Mouse (Mus musculus) heart, embryonic 10.5 days (tissue): ENCODE data around the gene Ccdc65. TPM values are rescaled to one million over a fixed set of nuclear protein-coding genes. Genes with fewer than 3 reads are reported as not detected.

Experiments used
- DNase-seq: peaks from one replicate; pipeline ENCODE4 v3.0.0-alpha.2; 2017; ENCODE audit warnings: low spot score
- H3K27ac ChIP-seq: fragments of 300-500 bp; sonication (generic); 2 replicates; pipeline ENCODE4 v1.5.1; 2016; ENCODE audit warnings: mild to moderate bottlenecking
- H3K27me3 ChIP-seq: fragments of 300-500 bp; sonication (generic); 2 replicates; pipeline ENCODE4 v1.6.1; 2016; ENCODE audit warnings: mild to moderate bottlenecking; ENCODE audit not compliant: poor library complexity, insufficient read depth, severe bottlenecking
- H3K36me3 ChIP-seq: fragments of 300-500 bp; sonication (generic); 2 replicates; pipeline ENCODE4 v1.6.1; 2016; ENCODE audit warnings: mild to moderate bottlenecking, moderate library complexity
- H3K4me1 ChIP-seq: fragments of 300-500 bp; sonication (generic); 2 replicates; pipeline ENCODE4 v1.6.1; 2016; ENCODE audit warnings: mild to moderate bottlenecking
- H3K4me3 ChIP-seq: fragments of 300-500 bp; sonication (generic); 2 replicates; pipeline ENCODE4 v1.5.1; 2016; ENCODE audit warnings: mild to moderate bottlenecking, moderate library complexity
- H3K9me3 ChIP-seq: fragments of 300-500 bp; sonication (generic); 2 replicates; pipeline ENCODE4 v1.6.1; 2016; ENCODE audit warnings: mild to moderate bottlenecking, moderate library complexity
- WGBS: fragments of 180-500 bp; shearing (Covaris S2); methylation state at CpG from one replicate; pipeline ENCODE4 v1.1.7; 2016; 5-methylcytosine and 5-hydroxymethylcytosine counted together
- polyA plus RNA-seq: library from polyadenylated mRNA; unstranded; fragments of >200 nt; fragmentation: Nextera tagmentation; extraction: Ambion mirVana; gene quantifications from 2 replicates; pipeline ENCODE4 v1.2.1, GENCODE M21; 2016

The Ccdc65 gene
- polyA plus RNA-seq, 1 experiment from 2014 or later: 0.44 TPM

DNA sequence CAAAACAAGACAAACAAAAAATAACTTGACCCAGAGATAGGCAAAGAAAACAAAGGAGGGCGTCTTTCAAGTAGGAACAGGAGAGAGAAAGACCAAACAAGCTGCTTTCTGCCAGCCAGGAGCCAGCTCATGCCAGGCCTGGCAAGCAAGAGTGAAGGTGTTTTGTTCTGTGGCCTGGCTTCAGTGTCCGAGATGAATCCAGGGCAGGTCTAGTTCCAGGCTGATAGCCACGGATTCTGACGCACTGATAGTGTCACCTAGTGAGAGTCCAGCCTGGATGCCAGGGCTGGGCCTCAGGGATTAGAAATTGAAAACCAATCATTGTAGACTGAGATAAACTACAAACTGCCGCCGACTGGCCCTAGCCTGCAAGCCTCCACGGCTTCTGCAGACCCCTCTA lies 30.0 kb upstream of the Ccdc65 start:
- peaks cover 43% of the 10 kb centered on the region for H3K4me1 ChIP-seq
- H3K27me3 ChIP-seq: peaks cover 61% of the 10 kb centered on the region
- 53% methylated on average over 7 of the region's 7 CpGs for WGBS
- DNase-seq: no peak
- no peak overlapping the region; the same call in 1 of the 2 replicates for H3K4me3 ChIP-seq
- no peaks in the 10 kb centered on the region for H3K9me3 ChIP-seq
- no peak overlapping the region for H3K27ac ChIP-seq
- no peaks in the 10 kb centered on the region for H3K36me3 ChIP-seq

DNA sequence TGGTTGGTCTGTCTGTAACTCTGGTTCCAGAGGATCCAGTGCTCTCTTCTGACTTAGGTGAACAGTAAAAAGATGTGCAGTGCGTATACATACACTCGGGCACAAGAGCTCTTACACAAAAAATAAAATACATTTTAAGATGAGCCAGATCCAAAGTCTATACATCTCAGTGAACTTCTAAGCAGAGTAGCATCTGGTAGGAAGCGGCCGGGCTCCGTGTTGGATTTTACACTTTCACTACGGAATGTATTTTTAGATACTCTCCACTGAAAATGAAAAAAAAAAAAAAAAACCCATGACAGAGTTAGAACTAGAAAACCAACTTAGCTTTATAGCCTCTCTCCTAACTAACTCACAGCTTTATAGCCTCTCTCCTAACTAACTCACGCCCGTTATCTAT lies 27.3 kb upstream of the Ccdc65 start:
- Histone ChIP-seq H3K27ac (no peak overlapping the region), H3K36me3 (no peaks in the 10 kb centered on the region), H3K4me3 (no peak overlapping the region), H3K4me1 (peaks cover 37% of the 10 kb centered on the region), H3K27me3 (peaks cover 44% of the 10 kb centered on the region), H3K9me3 (no peaks in the 10 kb centered on the region)
- DNase-seq: no peak
- WGBS: 75% methylated on average over 8 of the region's 8 CpGs

DNA sequence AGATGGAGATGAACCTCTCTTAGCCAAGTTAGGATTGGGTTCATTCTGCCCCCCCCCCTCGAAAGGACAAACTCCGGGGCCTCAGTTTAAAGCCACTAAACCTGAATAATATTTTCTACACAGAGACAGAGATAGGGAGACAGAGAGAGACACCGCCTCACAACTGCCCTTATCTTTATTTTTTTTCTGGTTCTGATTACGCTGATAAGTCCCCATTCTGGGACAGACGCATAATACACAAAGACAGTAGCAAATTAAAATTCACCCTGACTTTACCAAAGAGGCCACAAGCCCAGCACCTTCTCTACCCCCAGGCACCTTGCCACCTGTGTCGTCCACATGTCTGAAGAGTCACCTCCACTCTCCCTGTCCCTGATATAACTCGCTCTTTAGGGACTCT lies 26.4 kb upstream of the Ccdc65 start:
- H3K36me3 ChIP-seq: no peaks in the 10 kb centered on the region

DNA sequence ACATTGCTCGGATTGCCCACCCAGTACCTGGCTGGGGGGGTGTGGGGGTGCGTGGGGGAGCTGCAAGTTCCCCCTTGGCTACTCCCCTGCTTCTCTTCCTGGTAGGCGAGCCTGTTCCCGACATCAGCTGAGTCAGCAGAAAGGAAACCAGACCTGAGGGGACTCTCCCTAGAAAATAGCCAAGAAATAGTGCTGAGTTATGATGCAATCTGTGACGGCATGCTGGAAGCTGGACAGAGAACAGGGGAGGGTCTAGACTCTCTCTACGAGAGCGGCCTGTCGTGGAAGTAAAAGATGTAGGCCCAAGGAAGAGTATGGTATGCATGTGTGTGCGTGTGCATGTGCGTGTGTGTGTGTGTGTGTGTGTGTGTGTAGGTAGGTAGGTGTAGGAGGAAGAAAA lies 24.8 kb upstream of the Ccdc65 start:
- H3K4me3 ChIP-seq: no peak overlapping the region
- H3K4me1 ChIP-seq: peaks cover 12% of the 10 kb centered on the region
- 58% methylated on average over 10 of the region's 10 CpGs for WGBS
- H3K9me3 ChIP-seq: no peaks in the 10 kb centered on the region
- no peak for DNase-seq
- H3K27me3 ChIP-seq: peaks cover 21% of the 10 kb centered on the region
- no peak overlapping the region for H3K27ac ChIP-seq
- no peaks in the 10 kb centered on the region for H3K36me3 ChIP-seq

More for the DNA sequence above, 26.4 kb upstream of the Ccdc65 start:
- peaks cover 27% of the 10 kb centered on the region for H3K4me1 ChIP-seq
- WGBS: 76% methylated on average over 7 of the region's 7 CpGs
- H3K4me3 ChIP-seq: no peak overlapping the region
- no peak overlapping the region for H3K27ac ChIP-seq
- no peaks in the 10 kb centered on the region for H3K9me3 ChIP-seq
- DNase-seq: no peak
- peaks cover 34% of the 10 kb centered on the region for H3K27me3 ChIP-seq

DNA sequence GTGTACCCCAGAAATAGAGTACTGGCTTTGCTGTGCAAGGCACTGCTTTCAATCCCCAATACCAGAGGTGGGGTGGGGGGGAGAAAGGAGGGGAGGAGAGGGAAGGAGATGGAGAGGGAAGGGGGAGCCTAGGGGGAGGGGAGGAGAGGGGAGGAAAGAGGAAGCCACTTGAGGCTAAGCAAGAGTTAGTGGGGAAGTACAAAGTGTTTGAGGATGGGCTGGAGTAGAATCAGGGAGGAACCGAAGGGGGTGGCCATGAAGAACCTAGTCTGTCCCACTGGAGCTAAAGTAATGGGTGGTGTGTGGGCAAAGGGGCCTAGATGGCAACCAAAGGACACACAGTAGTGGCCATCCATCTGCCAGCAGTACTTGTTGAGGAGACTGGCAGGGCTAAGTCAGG lies 24.3 kb upstream of the Ccdc65 start:
- no peak for DNase-seq
- Histone ChIP-seq H3K4me3 (no peak overlapping the region), H3K27me3 (peaks cover 18% of the 10 kb centered on the region), H3K4me1 (peaks cover 11% of the 10 kb centered on the region), H3K36me3 (no peaks in the 10 kb centered on the region), H3K9me3 (no peaks in the 10 kb centered on the region), H3K27ac (no peak overlapping the region)
- 78% methylated on average over 1 of the region's 1 CpGs for WGBS

DNA sequence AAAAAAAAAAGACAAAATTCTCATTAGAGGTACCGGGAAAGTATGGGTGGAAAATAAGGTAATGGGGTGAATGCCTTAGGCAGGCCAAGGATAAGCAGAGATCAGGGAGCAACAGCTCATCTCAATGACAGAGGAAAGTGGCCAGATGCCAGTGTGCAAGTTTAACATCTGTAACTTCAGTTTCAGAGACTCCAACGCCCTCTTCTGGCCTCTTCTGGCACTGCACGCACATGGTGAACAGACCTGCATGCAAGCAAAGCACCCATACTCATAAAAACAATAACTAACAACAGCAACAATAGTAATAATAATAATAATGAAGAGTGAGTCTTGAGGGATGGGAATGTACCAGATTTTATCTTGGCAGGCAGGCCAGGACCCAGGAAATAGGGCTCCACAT lies 22.1 kb upstream of the Ccdc65 start:
- H3K4me3 ChIP-seq: no peak overlapping the region
- H3K9me3 ChIP-seq: no peaks in the 10 kb centered on the region
- no peak for DNase-seq
- peaks cover 27% of the 10 kb centered on the region for H3K4me1 ChIP-seq
- H3K36me3 ChIP-seq: no peaks in the 10 kb centered on the region
- no peak overlapping the region for H3K27ac ChIP-seq
- H3K27me3 ChIP-seq: 0 out of 2 replicates have a peak, but pooled peaks cover 5% of the 10 kb centered on the region
- WGBS: 64% methylated on average over 3 of the region's 3 CpGs

DNA sequence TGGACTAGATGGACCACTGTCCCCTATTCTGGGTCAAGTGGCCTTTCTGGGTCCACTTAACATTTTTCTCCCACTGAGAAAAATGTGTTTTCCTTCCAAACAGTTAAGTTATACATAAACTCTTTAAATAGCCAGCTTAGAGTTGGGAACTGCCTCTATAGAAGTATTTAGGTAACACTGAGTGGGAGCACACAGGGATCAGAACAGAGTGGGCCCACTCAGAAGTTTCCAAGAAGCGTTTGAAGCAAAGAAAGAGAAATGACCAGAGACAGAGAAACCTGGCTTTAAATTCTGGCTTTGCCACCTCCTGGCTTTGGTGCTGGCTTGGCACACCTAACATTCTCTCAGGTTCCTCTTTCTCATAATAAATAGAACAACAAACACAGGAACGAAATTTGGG lies 18.3 kb upstream of the Ccdc65 start:
- Histone ChIP-seq H3K4me1 (peaks cover 40% of the 10 kb centered on the region), H3K27me3 (no peaks in the 10 kb centered on the region), H3K4me3 (no peak overlapping the region), H3K27ac (0 out of 2 replicates have a peak overlapping the region, but pooled peaks have one; percentile 16), H3K9me3 (no peaks in the 10 kb centered on the region), H3K36me3 (no peaks in the 10 kb centered on the region)
- WGBS: 71% methylated on average over 2 of the region's 2 CpGs
- DNase-seq: no peak

DNA sequence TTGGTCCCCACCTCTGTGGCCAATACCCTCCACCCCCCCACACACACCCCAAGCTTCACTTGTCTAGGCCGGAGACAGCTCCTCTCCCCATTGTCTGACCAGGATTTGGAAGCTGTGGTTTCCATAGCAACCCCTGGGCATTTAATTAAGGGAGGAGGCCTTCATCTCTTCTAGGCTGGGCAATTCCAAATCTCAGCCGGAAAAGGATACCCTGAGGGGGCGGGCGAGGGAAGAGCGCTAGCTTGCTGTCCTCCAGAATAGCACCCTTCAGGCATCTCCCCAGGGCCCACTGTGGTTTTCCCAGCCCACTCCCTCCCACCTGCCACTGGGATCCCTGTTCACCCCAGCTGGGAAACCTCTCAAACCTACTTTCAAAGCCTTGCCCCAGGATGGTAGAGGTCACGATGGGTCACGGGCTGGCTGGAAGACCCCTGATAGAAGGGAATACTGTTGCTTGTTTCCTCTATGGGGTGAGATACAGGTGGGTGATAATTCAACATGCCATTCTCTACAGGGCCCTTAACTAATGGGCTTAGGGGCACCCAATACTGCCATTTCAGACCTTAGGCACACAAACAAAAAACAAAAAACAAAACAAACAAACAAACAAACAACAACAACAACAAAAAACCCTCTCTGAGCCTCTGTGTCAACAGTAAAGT lies 16.4 kb upstream of the Ccdc65 start:
- WGBS: 43% methylated on average over 7 of the region's 7 CpGs
- Histone ChIP-seq H3K27me3 (peaks cover 4% of the 10 kb centered on the region; the same call in 1 of the 2 replicates), H3K36me3 (no peaks in the 10 kb centered on the region), H3K27ac (peak overlapping the region; percentile 70), H3K4me3 (peak overlapping the region; percentile 24; the same call in 1 of the 2 replicates), H3K9me3 (no peaks in the 10 kb centered on the region), H3K4me1 (peaks cover 44% of the 10 kb centered on the region)
- no peak for DNase-seq

DNA sequence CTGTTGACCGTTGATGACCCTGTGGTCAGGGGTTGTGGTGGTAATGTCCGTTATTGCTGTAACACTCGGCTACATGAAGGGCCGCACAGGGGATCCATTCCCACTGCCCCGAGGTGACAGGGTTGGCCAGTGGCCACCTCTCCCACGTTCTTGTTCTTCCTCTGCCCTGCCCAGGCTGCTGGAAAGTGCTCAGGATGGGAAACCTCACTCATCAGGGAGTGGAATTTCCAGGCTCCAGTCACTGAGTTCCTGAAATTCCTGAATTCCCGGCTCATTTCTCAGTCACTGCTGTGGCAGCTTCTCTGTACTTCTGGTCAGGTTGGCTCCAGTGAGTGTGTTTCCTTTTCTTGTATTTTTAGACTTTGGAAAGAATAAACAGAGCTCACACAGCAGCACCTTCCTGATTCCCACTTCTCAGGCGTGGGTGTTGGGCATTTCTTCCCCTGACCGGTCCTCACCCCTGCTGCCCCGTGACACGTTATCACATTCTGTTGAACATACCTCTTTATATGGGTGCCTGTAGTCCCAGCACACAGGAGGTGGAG lies 15.8 kb upstream of the Ccdc65 start:
- Histone ChIP-seq H3K27me3 (peaks cover 4% of the 10 kb centered on the region; the same call in 1 of the 2 replicates), H3K9me3 (no peaks in the 10 kb centered on the region), H3K4me1 (peaks cover 44% of the 10 kb centered on the region), H3K27ac (peak overlapping the region; percentile 70), H3K4me3 (peak overlapping the region; percentile 24; the same call in 1 of the 2 replicates), H3K36me3 (no peaks in the 10 kb centered on the region)
- DNase-seq: peak; percentile 88
- 17% methylated on average over 11 of the region's 11 CpGs for WGBS

DNA sequence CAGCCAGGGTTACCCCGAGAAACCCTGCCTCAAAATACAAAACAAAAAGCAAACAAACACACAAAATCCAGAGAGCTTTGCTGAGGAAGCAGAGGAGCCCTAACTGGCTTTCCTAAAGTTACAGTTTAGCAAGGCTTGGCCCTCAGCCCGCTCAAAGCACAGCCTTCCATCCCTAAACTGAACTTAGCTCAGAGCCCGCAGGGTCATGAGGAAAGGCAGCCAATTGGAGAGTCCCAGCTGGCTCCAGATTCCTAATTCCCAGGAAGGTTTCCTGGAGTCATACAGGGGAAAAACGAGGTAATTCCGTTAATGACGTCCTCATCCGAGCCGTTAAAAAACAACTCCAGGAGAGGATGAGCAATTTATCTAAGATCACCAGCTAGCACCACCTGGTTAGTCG lies 12.3 kb upstream of the Ccdc65 start:
- H3K9me3 ChIP-seq: no peaks in the 10 kb centered on the region
- H3K27ac ChIP-seq: no peak overlapping the region
- DNase-seq: no peak
- peaks cover 37% of the 10 kb centered on the region for H3K4me1 ChIP-seq
- H3K36me3 ChIP-seq: no peaks in the 10 kb centered on the region
- no peak overlapping the region for H3K4me3 ChIP-seq
- peaks cover 20% of the 10 kb centered on the region for H3K27me3 ChIP-seq
- 47% methylated on average over 9 of the region's 9 CpGs for WGBS

DNA sequence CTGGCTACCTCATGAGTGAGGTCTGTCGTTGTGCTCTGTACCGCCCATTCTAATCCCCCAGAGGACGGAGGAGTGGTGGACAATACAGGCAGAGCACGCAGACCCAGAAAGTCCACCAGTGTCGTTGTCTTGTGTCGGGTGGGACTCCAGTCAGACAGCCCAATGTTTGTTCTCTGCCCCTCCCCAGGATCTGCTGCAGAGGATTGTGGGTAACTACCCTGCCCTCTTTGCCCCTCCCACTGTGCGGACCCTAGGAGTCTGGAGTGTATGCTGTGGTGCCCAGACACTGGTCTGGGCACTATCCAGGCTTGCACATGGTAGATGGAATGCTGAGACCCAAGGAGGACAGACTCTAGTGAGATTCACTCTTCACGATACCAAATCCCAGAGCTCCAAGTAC lies 11.8 kb upstream of the Ccdc65 start:
- peaks cover 32% of the 10 kb centered on the region for H3K4me1 ChIP-seq
- WGBS: 51% methylated on average over 8 of the region's 8 CpGs
- peaks cover 24% of the 10 kb centered on the region for H3K27me3 ChIP-seq
- DNase-seq: no peak
- no peaks in the 10 kb centered on the region for H3K9me3 ChIP-seq
- H3K36me3 ChIP-seq: no peaks in the 10 kb centered on the region
- H3K27ac ChIP-seq: no peak overlapping the region
- H3K4me3 ChIP-seq: no peak overlapping the region

DNA sequence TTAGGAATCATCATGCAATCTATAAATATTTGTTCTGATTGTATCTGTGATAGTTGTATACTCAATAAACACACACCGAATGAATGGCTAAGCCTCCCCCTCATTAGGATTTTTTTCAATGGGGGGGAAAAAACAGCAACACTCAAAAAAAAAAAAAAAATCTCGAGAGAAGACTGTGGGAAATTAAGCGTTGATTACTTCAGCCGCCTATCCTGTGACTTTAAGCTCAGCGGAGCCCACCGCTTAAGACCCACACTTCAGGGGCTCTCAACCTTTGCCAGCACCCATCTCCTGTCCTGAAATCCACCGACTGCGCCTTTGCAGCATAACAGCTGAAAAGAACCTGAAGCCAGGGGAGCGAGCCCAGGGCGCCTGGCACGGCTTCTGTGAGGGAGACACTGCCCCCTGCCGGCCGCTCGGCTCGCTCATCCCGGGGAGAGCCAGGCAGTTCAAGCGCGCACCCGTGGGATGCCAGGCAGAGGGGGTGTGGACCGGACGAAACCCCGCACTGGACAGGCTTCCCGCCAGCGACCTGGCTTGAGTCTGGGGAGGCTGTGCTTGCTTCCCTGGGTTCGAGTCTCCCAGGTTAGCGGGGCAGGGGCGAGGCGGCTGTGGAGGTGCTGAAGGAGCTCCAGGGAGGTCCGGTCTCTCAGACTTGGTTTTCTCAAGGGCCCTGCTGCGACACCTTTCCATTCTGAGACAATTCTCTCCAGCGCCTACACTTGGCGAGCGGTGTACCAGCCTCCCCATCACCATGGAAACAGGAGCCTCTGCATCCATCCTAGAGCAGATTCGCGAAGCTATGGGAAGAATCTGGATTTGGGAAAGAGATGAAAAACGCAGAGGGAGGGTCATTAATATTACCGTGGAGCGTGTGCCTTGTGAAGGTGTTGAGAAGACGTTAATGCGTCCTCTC lies 8.6 kb upstream of the Ccdc65 start:
- H3K4me3 ChIP-seq: peak overlapping the region; percentile 51
- peaks cover 57% of the 10 kb centered on the region for H3K27me3 ChIP-seq
- H3K36me3 ChIP-seq: no peaks in the 10 kb centered on the region
- DNase-seq: peak; percentile 91
- WGBS: 6% methylated on average over 40 of the region's 40 CpGs
- no peaks in the 10 kb centered on the region for H3K9me3 ChIP-seq
- H3K4me1 ChIP-seq: peaks cover 11% of the 10 kb centered on the region
- H3K27ac ChIP-seq: peak overlapping the region; percentile 62

DNA sequence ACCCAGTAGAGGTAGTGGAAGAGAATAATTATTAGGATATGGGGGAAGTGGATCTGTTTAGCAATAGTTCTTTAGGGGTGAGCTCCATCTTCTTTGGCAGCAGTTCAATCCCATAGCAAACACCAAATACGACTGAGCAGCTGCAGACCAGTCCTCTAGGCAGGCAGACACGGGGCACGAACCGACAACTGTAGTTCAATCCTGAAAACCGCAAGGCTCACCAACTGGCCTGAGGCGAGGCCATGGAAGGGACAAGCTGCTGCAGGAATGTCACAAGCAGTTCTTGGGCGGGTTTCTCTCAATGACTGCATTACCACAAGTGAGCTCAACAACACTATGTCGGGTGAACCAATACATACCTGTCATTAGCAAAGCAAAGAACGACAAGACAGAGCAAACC lies 3.7 kb upstream of the Ccdc65 start:
- no peak for DNase-seq
- Histone ChIP-seq H3K9me3 (no peaks in the 10 kb centered on the region), H3K27ac (no peak overlapping the region), H3K4me1 (peaks cover 10% of the 10 kb centered on the region), H3K36me3 (no peaks in the 10 kb centered on the region), H3K4me3 (no peak overlapping the region), H3K27me3 (peaks cover 80% of the 10 kb centered on the region)
- 61% methylated on average over 9 of the region's 9 CpGs for WGBS
